Comparison of ENCODE assay signal across 7 mouse cellular contexts in genomic region chr15:103343008-103343407, GRCm38 (mm10). TPM values are rescaled to one million over a fixed set of nuclear protein-coding genes. Genes with fewer than 3 reads are reported as not detected.
"Had no signal": no experiment of that assay in that cellular context is flagged by ENCODE, and none has a peak within 500 bp of the region (broad histone marks: within the 10 kb centered on the region; RNA-seq: fewer than 3 reads in every experiment).

No protein-coding gene starts in this region.

- H3K36me3 ChIP-seq: neural tube, embryonic 13.5 days; neural tube, embryonic 15.5 days had no signal

- H3K4me2 ChIP-seq: lung, embryonic 14.5 days; midbrain, embryonic 13.5 days; neural tube, embryonic 13.5 days; neural tube, embryonic 15.5 days had no signal

- H3K9me3 ChIP-seq: midbrain, embryonic 10.5 days; midbrain, embryonic 13.5 days; neural tube, embryonic 13.5 days; neural tube, embryonic 15.5 days had no signal

- ATAC-seq: midbrain, embryonic 13.5 days; midbrain, embryonic 16.5 days had no signal

- H3K4me3 ChIP-seq: midbrain, embryonic 10.5 days; midbrain, embryonic 13.5 days; neural tube, embryonic 13.5 days; neural tube, embryonic 15.5 days had no signal

- H3K27ac ChIP-seq: midbrain, embryonic 10.5 days; midbrain, embryonic 13.5 days; neural tube, embryonic 13.5 days; neural tube, embryonic 15.5 days had no signal

- H3K9ac ChIP-seq: lung, embryonic 14.5 days; midbrain, embryonic 13.5 days; neural tube, embryonic 13.5 days; neural tube, embryonic 15.5 days had no signal

RNA-seq across cellular contexts. Expression of gene Gpr84, which starts 32.6 kb away (rescaled TPM):
- polyA plus RNA-seq: lung, embryonic 14.5 days; thymus, postnatal 0 days had no signal
